Mouse (Mus musculus) retina, adult 2 months (tissue): ENCODE data around the gene Zfp385b.
A peak's percentile ranks its signal among the peaks of the same experiment; 100 is the strongest.

Source experiments
- DNase-seq: peaks from one replicate; pipeline ENCODE4 v3.0.0-alpha.2; 2012; ENCODE audit warnings: low read depth, low spot score

Gene Zfp385b

GRCm38 (mm10) chr2:77386515-77386914 lies 432.9 kb downstream of the Zfp385b start:
- peak; percentile 47 for DNase-seq

- DNase-seq: no peak
Observed at GRCm38 (mm10) chr2:77382766-77383165, 436.7 kb downstream of the Zfp385b start.

GRCm38 (mm10) chr2:77379907-77380306 lies 439.5 kb downstream of the Zfp385b start:
- no peak for DNase-seq

- DNase-seq: no peak
Observed at GRCm38 (mm10) chr2:77379332-77379731, 440.1 kb downstream of the Zfp385b start.

GRCm38 (mm10) chr2:77376823-77377222 lies 442.6 kb downstream of the Zfp385b start:
- DNase-seq: no peak

- DNase-seq: no peak
Observed at GRCm38 (mm10) chr2:77375155-77375554, 444.3 kb downstream of the Zfp385b start.

GRCm38 (mm10) chr2:77369174-77369573 lies 450.3 kb downstream of the Zfp385b start:
- DNase-seq: no peak
